Mouse (Mus musculus): ENCODE measurements around the gene Nckap5.

The Nckap5 gene

DNA sequence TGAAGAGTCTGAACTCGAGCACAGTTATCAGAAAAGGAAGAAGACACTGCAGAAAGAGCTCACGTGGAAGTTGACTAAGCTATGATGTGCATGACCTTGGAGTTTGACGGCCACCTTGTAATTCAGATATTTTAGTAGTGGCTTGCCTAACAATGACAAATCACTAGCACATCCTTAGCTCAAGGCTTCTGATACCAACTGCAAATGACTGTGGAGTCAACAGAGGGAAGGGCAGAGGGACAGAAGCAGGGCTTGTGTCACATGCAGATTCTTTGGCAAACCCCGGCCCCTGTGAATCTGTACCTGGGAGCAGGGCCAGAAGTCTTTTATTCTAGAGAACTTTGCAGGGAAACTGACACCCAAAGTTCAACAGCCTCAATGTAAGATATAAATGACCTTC is 597.4 kb downstream of the Nckap5 start:
- DNase-seq (ENCODE audit: extremely low spot score, low read depth, low spot score), result no peak

DNA sequence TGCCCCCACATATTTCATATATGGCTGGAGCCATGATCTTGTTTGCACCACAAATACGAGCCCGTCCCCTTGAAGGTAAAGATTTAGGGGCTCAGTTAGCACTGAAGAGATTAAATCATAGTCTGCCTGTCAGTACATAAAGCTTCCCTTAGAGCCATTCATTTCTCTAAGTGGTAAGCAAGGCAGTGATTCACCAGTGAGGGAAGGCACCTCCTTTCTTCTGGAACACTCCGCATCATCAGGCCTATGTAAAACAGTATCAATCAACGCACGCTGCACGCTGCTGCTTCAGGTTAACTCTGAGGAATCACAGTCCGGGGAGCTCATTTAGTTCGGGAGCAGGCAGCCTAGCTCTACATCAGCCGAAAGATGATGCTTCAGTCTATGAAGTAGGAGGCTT is 599.4 kb downstream of the Nckap5 start:
- no peak for DNase-seq (ENCODE audit: extremely low spot score, low read depth, low spot score)

- DNase-seq (ENCODE audit: extremely low spot score, low read depth, low spot score), result no peak
Observed at GRCm38 (mm10) chr1:126210212-126210611, 620.4 kb downstream of the Nckap5 start.

DNA sequence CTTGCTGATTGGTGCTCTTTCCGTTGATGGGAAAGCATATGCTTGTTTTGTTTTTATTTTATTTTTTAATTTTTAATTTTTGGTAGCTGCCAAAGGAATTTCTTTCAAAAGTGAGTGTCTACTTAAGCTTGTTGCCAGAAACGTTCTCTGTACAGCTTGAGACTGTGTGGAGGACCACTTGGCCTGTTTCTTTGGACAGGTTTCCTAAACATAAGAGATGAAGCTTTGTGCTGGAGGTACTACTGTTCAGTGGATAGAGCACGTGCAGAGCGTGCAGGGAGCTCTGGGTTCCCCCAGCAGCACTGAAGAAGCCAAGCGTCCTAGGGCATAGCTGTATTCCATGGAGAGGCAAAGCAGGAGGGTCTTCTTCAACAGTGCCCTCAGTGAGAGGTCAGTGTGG is 620.9 kb downstream of the Nckap5 start:
- DNase-seq (ENCODE audit: extremely low spot score, low read depth, low spot score), result no peak

GRCm38 (mm10) chr1:126209131-126209530 is 621.5 kb downstream of the Nckap5 start:
- DNase-seq (ENCODE audit: extremely low spot score, low read depth, low spot score), result no peak

- no peak for DNase-seq (ENCODE audit: extremely low spot score, low read depth, low spot score)
Observed at GRCm38 (mm10) chr1:126196937-126197336, 633.7 kb downstream of the Nckap5 start.

GRCm38 (mm10) chr1:126190353-126190752 is 640.2 kb downstream of the Nckap5 start:
- DNase-seq (ENCODE audit: extremely low spot score, low read depth, low spot score), result no peak

DNA sequence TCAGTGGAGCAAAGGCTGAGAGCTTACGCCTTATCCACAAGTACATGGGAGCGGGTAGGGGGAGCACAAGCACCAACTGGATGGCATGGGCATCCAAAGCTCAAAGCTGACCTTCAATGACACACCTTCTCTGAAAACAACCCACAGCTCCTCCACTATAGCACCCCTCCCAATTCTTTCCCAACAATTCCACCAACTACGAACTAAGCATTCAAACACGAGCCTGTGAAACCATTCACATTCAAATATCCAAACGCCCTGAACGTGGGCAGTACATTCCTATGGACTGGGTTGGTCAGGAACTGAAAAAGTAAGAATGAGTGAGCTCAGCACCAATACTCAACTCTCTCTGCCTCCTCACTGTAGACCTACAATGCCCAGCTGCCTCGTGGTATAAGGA is 646.8 kb downstream of the Nckap5 start:
- no peak for DNase-seq (ENCODE audit: extremely low spot score, low read depth, low spot score)

- no peak for DNase-seq (ENCODE audit: extremely low spot score, low read depth, low spot score)
Observed at GRCm38 (mm10) chr1:126168579-126168978, 662.0 kb downstream of the Nckap5 start.

GRCm38 (mm10) chr1:126168131-126168530 is 662.5 kb downstream of the Nckap5 start:
- DNase-seq (ENCODE audit: extremely low spot score, low read depth, low spot score), result no peak

DNA sequence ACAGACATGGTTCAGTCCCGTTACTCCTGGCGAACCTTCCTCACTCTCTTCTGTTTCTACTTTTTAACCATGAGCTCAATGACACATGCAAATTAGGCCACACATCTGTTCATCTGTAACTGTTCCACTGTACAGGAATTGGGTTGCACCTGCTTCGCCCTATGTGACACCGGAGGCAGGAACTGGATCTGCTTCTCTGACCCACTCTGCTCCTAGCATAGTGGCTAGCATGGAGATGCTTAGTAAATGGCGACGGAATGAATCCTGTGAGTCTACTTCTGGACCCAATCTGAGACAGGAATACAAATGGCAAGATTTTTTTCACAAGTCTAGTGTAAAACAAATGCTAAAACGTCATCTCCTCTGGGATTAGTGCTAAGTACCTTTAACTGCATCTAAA is 663.1 kb downstream of the Nckap5 start:
- no peak for DNase-seq (ENCODE audit: extremely low spot score, low read depth, low spot score)

DNA sequence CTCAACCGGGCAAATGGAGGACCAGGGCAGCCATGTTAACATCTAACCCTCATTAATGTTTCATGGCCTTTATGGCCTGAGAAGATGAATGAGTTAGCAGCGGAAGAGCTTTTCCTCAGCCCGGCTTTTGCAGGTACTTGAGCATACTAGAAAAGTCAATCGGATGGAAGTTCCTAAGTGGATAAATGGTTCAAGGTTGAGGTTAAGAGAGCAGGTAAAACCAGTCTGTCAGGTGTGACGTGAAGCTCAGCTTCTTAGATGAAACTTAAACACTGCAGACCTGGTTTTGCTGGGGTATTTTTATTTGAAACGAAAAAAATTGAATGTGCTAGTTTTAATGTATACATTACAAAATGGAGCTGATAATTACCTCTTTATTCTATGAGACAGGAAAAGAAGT is 671.3 kb downstream of the Nckap5 start:
- no peak for DNase-seq (ENCODE audit: extremely low spot score, low read depth, low spot score)

DNA sequence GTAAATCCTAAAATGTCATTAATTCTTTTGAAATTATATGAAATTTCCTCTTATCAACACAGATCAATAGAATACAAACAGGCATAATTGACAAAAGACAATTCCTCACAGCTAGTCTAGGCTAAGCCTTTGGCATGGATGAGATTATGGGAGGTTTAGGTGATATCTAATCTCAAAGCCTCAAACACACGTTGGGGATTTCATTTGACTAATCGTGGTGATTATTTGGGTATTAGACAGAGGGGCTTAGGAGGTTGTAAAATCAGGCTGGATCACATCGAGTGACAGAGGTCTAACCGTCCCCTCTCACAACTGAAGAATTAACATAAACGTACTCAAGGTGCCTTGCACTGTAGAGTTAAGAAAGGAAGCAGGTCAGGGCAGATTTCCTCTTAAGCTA is 674.8 kb downstream of the Nckap5 start:
- no peak for DNase-seq (ENCODE audit: extremely low spot score, low read depth, low spot score)

- no peak for DNase-seq (ENCODE audit: extremely low spot score, low read depth, low spot score)
Observed at GRCm38 (mm10) chr1:126153516-126154234, 676.9 kb downstream of the Nckap5 start.

DNA sequence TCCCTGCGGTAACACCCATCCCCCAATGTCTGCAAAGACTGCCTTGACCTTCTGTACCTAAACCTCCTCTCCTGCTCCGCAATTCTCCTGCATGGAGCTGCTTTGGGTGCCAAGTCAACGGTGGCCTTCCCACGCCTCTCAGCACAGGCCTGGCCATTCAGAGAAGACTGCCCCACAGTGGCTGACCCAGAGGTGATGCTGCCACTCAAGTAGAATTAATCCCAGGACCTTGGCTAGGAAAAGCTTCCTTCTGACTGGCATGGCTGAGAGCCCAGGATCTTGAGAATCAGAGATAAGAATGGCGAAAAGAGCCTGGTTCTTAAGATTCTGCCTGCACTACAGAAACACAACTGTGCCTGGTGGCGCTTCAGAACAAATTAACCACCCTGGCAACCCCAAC is 678.4 kb downstream of the Nckap5 start:
- no peak for DNase-seq (ENCODE audit: extremely low spot score, low read depth, low spot score)

DNA sequence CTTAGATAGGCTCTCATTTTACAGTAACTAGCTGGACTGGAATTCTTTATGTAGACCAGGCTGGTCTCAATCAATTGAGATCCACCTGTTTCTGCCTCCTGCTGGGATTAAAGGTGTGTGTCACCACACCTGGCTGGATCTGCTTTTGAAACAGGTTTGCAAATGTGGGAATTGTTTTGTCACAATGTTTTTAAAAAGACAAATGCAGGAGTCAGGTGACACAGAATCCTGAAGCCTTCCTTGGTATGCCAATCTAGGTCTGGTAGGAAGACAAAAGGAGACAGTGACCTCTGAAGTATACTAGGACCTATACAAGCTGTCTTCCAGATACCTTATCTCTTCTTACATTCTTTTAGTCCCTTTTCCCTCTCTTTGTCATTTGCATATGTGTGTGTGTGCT is 680.6 kb downstream of the Nckap5 start:
- no peak for DNase-seq (ENCODE audit: extremely low spot score, low read depth, low spot score)

DNA sequence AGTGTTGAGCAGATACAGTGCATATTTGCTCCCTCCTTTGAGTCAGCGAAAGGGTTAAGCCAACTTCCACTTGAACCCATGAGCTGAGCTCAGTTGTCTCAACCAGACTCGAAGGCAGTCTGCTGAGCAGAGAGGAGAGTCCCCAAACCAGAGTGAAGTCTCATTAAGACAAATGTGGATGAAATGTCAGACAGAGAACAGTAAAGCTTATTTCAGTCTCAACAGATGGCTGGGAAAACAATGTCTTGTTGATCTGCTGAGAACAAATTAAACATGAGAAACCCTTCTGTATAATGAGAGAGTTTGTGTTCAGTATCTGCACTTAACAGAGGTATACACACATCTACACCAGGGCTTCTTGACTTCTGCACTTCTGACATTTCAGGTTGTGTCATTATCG is 694.9 kb downstream of the Nckap5 start:
- no peak for DNase-seq (ENCODE audit: extremely low spot score, low read depth, low spot score)

- DNase-seq (ENCODE audit: extremely low spot score, low read depth, low spot score), result no peak
Observed at GRCm38 (mm10) chr1:126132316-126132715, 698.3 kb downstream of the Nckap5 start.

DNA sequence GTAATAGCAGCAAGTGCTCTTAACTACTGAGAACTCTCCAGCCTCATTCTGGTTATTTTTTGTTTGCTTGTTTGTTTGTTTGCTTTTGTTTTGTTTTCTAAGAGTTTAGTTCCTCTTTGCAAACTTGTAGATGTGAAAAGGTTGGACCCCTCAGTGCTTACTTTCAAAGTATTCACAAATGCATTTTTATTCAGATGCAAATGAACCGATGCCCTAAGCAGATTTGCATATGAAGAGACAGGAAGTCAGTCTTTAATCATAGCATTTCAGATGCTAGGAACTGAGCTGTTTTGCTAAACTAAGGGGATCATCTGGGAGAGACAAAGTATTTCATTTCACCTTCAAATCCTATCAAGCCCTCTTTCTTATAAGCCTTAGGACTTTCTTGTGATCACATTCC is 701.5 kb downstream of the Nckap5 start:
- no peak for DNase-seq (ENCODE audit: extremely low spot score, low read depth, low spot score)

GRCm38 (mm10) chr1:126123111-126123510 is 707.5 kb downstream of the Nckap5 start:
- DNase-seq (ENCODE audit: extremely low spot score, low read depth, low spot score), result no peak

- DNase-seq (ENCODE audit: extremely low spot score, low read depth, low spot score), result no peak
Observed at GRCm38 (mm10) chr1:126120506-126120905, 710.1 kb downstream of the Nckap5 start.

DNA sequence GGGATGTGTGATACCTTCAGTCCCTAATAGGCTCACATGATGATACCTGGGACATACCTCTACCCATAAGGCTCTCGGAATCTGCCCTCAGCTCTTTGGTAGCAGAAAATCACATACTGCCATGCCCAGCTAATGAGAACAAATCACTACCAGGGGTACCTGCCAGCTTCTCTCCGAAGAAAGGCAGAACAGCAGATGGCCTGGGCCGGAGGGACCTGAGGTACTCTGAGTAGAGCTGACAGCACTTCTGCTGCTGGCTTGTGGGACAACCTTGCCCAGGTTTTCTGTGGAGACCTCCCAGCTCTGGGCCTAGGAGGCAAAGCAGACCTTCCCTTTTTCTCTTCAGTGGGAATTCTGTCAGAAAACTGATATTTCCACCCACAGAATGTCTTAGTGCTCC is 714.6 kb downstream of the Nckap5 start:
- DNase-seq (ENCODE audit: extremely low spot score, low read depth, low spot score), result no peak

- DNase-seq (ENCODE audit: extremely low spot score, low read depth, low spot score), result no peak
Observed at GRCm38 (mm10) chr1:126105673-126106256, 724.8 kb downstream of the Nckap5 start.

Measured in hindlimb bud, embryonic 11.5 days (tissue).